Mouse (Mus musculus) midbrain, embryonic 11.5 days (tissue): ENCODE measurements at regions not wholly inside any gene's neighbourhood (a gene's known extent, or its start where the extent isn't known, plus 50 kb on each side); places are given as distances from the start of the nearest gene placed in this dataset.

Source experiments
- ATAC-seq: fragments of 200-750 bp; cut with Nextera tagmentation; 2 replicates; pipeline ENCODE4 v1.8.0; 2017; ENCODE audit warnings: moderate TSS enrichment, moderate library complexity; ENCODE audit not compliant: low FRiP score
- DNase-seq: peaks from one replicate; pipeline ENCODE4 v3.0.0; 2015; ENCODE audit warnings: low spot score; ENCODE audit errors: missing footprints
- H3K27ac ChIP-seq: fragments of 300-500 bp; sonication (generic); 2 replicates; pipeline ENCODE4 v1.5.1; 2014; ENCODE audit warnings: low read depth, low read length
- H3K27me3 ChIP-seq: fragments of 300-500 bp; sonication (generic); 2 replicates; pipeline ENCODE4 v1.6.1; 2014; ENCODE audit warnings: mild to moderate bottlenecking, low read length, moderate library complexity, mixed read lengths; ENCODE audit not compliant: control insufficient read depth, insufficient read depth
- H3K36me3 ChIP-seq: fragments of 300-500 bp; sonication (generic); 2 replicates; pipeline ENCODE4 v1.6.1; 2014; ENCODE audit warnings: mild to moderate bottlenecking, low read length, moderate library complexity, mixed read lengths; ENCODE audit not compliant: control insufficient read depth, insufficient read depth
- H3K4me1 ChIP-seq: fragments of 300-500 bp; sonication (generic); 2 replicates; pipeline ENCODE4 v1.6.1; 2014; ENCODE audit warnings: low read length; ENCODE audit not compliant: control insufficient read depth, insufficient read depth
- H3K4me2 ChIP-seq: fragments of 300-500 bp; sonication (generic); 2 replicates; pipeline ENCODE4 v1.6.1; 2014; ENCODE audit warnings: mild to moderate bottlenecking, moderate library complexity
- H3K4me3 ChIP-seq: fragments of 300-500 bp; sonication (generic); 2 replicates; pipeline ENCODE4 v1.5.1; 2014; ENCODE audit warnings: low read depth, low read length
- H3K9ac ChIP-seq: fragments of 300-500 bp; sonication (generic); 2 replicates; pipeline ENCODE4 v1.6.1; 2014; ENCODE audit warnings: low read length
- H3K9me3 ChIP-seq: fragments of 300-500 bp; sonication (generic); 2 replicates; pipeline ENCODE4 v1.6.1; 2016; ENCODE audit warnings: low read length; ENCODE audit not compliant: control insufficient read depth
- WGBS: fragments of 180-500 bp; shearing (Covaris S2); extraction: QIAGEN DNeasy Blood & Tissue Kit; methylation state at CpG from one replicate; pipeline ENCODE4 v1.1.7; 2014; 5-methylcytosine and 5-hydroxymethylcytosine counted together

DNA sequence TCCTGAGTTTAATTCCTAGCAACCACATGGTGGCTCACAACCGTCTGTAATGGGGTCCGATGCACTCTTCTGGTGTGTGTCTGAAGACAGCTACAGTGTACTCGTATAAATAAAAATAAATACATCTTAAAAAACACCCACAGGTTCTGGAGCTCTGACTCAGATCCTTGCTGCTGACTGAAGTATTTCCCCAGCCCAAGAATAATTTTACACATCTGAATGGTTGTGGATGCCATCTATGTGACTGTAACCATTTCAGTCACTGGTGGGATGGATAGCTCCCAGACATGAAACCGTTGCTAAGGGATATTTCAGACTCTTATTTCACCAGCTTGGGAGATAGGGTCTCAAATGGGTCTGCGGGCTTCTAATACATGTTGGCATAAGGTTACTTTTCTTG, 131.6 kb downstream of the Slc4a3 start:
- Histone ChIP-seq H3K36me3 (no peaks in the 10 kb centered on the region), H3K4me2 (no peak overlapping the region), H3K4me1 (peaks cover 12% of the 10 kb centered on the region), H3K9ac (no peak overlapping the region), H3K27me3 (no peaks in the 10 kb centered on the region), H3K9me3 (peaks cover 3% of the 10 kb centered on the region), H3K4me3 (no peak overlapping the region), H3K27ac (no peak overlapping the region)
- 75% methylated on average over 5 of the region's 5 CpGs for WGBS
- DNase-seq, result peak; percentile 70
- no peak for ATAC-seq

DNA sequence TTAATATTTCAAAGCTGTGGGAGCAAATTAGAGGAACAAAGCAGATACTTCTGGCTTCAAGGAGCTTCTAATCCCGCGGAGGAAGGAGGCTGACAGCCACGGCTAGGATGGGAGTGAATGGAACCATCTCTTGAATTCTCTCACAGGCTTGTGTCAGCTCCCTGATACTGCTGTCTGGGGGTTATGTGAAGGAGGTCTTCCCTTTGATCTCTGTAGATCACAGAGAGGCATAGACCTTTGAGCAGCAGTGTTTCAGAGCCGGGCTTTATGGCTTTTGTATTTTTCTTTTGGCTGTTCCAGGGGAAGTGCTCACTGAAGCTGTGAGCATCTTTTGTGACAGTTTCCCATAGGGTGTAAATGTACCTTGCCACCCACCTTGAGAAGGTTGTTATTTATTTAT, 132.2 kb downstream of the Slc4a3 start:
- Histone ChIP-seq H3K4me1 (peaks cover 12% of the 10 kb centered on the region), H3K27me3 (no peaks in the 10 kb centered on the region), H3K9me3 (peaks cover 3% of the 10 kb centered on the region), H3K9ac (no peak overlapping the region), H3K27ac (no peak overlapping the region), H3K4me3 (no peak overlapping the region), H3K4me2 (no peak overlapping the region), H3K36me3 (no peaks in the 10 kb centered on the region)
- 10% methylated on average over 4 of the region's 4 CpGs for WGBS
- ATAC-seq (no peak), DNase-seq (no peak)

DNA sequence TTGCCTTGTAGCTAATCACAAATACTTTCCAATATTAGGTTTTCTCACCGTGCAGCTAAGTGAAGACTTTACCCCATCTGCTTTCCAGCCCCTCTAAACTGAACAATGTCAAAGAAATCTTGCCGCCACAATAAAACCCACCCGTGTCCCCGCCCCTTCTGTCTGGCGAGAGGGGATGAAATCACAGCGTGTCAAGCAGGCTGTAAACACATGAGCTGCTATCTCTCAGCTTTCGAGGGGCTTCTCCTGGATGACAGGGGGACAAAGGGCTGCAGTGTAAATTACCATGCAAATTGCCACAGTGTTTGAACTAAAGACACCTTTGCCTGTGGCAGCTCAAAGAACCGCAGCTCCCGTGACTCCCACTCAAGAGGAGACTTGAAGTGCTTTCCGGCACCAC, 134.3 kb downstream of the Slc4a3 start:
- H3K36me3 ChIP-seq, result no peaks in the 10 kb centered on the region
- 26% methylated on average over 10 of the region's 10 CpGs for WGBS
- H3K9me3 ChIP-seq, result peaks cover 3% of the 10 kb centered on the region
- ATAC-seq, result no peak; the same call in 1 of the 2 replicates
- H3K9ac ChIP-seq, result no peak overlapping the region
- DNase-seq, result peak; percentile 87
- H3K4me1 ChIP-seq, result peaks cover 12% of the 10 kb centered on the region
- H3K4me3 ChIP-seq, result no peak overlapping the region
- no peak overlapping the region; the same call in 1 of the 2 replicates for H3K4me2 ChIP-seq
- H3K27ac ChIP-seq, result no peak overlapping the region
- no peaks in the 10 kb centered on the region for H3K27me3 ChIP-seq

DNA sequence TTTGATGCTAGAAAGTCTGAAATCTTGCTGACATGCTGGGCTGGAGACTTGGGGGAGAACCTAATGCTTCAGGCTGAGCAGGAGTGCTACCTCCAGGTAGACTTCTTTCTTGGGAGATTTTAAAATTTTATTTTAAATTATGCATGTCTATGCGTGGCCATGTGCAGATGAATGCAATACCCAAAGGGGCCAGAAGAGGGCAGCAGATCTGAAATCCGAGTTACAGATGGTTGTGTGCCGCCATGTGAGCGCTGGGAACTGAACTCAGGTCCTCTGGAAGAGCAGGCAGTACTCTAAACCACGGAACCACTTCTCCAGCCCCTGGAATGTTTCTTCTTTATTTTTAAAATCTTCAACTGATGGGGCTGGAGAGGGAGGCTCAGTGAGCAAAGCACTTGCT, 135.8 kb downstream of the Slc4a3 start:
- ATAC-seq, result no peak
- Histone ChIP-seq H3K4me2 (no peak overlapping the region), H3K4me3 (no peak overlapping the region), H3K36me3 (no peaks in the 10 kb centered on the region), H3K27ac (no peak overlapping the region), H3K27me3 (no peaks in the 10 kb centered on the region), H3K9me3 (peaks cover 3% of the 10 kb centered on the region), H3K9ac (no peak overlapping the region), H3K4me1 (peaks cover 12% of the 10 kb centered on the region)
- no peak for DNase-seq
- 94% methylated on average over 5 of the region's 5 CpGs for WGBS

DNA sequence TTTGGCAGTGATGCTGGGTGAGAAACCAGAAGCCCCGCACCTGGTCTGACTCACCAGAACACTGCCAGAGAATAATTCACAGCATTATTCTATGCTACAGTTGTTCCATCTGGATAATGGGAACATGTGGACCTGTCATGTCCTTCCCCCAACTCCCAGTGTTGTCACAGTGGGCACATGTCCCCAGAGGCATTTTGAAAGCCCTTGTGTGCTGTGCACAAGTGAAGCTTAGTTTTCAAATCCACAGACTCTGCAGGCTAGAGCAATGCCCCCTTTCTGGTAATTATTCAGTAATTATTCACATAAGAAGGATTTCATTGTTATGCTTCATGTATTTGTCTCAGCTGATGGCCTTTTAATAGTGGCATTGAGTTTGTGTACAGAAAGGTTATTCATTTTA, 146.7 kb downstream of the Slc4a3 start:
- ATAC-seq, result no peak
- Histone ChIP-seq H3K9ac (no peak overlapping the region), H3K4me3 (no peak overlapping the region), H3K36me3 (no peaks in the 10 kb centered on the region), H3K9me3 (no peaks in the 10 kb centered on the region), H3K4me1 (no peaks in the 10 kb centered on the region), H3K4me2 (no peak overlapping the region), H3K27ac (no peak overlapping the region), H3K27me3 (no peaks in the 10 kb centered on the region)
- DNase-seq, result peak; percentile 82
- WGBS, result 89% methylated on average over 1 of the region's 1 CpGs

DNA sequence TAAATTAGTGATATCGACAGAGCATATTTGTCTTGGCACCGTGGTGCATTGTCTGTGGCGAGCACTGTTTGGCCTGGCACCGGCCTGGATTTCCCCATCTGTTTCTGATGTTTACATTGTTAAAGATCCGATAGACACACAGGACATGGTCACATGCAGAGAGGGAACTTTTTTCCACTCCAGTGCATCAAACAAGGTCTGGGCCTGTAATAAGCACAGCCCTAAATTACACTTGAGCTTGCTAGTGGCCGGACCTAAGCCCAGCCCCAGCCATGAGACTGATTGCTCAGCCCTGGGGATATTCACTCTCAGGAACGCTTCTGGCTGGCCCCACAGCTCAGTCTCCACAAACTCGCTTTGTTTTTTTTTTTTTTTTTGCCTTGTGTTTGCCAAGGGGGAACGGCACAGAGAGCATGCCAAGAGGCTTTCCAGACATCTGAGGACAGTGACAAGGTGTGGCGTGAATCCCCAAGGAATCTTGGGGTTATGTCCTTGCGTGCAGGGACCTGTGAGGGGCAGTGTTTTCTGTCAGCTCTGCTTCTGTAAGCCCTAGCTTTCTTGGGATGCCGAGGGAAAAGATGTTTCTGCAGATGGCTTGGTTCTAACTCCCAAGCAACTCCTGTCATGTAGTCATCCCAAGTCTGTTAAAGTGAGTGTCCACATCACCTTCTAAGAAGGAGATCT, 147.3 kb downstream of the Slc4a3 start:
- no peaks in the 10 kb centered on the region for H3K27me3 ChIP-seq
- H3K27ac ChIP-seq, result no peak overlapping the region
- ATAC-seq, result no peak
- H3K9ac ChIP-seq, result no peak overlapping the region
- H3K4me3 ChIP-seq, result no peak overlapping the region
- H3K4me1 ChIP-seq, result no peaks in the 10 kb centered on the region
- DNase-seq, result peak; percentile 82
- no peaks in the 10 kb centered on the region for H3K9me3 ChIP-seq
- 61% methylated on average over 12 of the region's 12 CpGs for WGBS
- no peak overlapping the region for H3K4me2 ChIP-seq
- H3K36me3 ChIP-seq, result no peaks in the 10 kb centered on the region

DNA sequence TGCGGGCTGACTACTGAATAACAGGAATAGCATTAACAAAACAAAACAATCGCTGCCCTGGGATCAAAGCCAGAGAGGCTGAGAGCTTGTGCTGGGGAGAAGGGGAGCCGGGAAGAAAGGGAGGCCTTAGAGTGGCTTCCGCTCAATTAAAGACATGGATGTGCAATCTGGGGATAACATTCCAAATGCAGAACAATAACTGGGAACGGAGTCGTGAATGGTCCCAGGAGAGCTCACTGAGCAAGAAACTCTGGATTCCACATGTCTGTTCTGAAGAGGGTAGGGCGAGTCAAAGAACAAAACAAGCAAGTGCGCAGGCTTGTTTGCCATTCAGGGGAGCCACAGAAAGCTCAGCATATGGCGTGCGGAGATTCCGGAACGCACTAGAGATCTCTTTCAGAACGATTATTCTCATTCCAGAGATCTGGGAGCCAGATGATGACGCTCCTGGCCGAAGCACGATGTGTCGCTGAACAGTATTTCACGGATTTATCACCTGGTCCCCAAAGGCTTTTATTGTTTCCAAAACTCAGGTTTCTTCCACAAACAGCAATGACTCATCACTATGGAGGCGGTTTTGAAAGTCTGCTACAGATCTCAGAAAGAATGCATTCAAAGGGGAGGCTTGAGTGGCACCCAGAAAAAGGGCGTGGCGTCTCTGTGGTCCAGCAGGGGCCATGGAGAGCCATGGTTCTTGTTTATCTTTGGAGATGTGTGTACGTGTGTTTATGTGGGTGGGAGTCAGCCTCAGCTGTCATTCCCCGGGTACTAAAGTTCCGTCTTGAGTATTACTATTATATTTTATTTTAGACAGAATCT, 159.0 kb downstream of the Slc4a3 start:
- no peaks in the 10 kb centered on the region for H3K36me3 ChIP-seq
- ATAC-seq, result no peak
- 38% methylated on average over 24 of the region's 24 CpGs for WGBS
- no peak overlapping the region for H3K9ac ChIP-seq
- H3K27ac ChIP-seq, result peak overlapping the region; percentile 20
- H3K27me3 ChIP-seq, result no peaks in the 10 kb centered on the region
- peak overlapping the region; percentile 23; the same call in 1 of the 2 replicates for H3K4me2 ChIP-seq
- no peaks in the 10 kb centered on the region for H3K9me3 ChIP-seq
- no peak overlapping the region; the same call in 1 of the 2 replicates for H3K4me3 ChIP-seq
- H3K4me1 ChIP-seq, result peaks cover 8% of the 10 kb centered on the region
- peak; percentile 91 for DNase-seq

DNA sequence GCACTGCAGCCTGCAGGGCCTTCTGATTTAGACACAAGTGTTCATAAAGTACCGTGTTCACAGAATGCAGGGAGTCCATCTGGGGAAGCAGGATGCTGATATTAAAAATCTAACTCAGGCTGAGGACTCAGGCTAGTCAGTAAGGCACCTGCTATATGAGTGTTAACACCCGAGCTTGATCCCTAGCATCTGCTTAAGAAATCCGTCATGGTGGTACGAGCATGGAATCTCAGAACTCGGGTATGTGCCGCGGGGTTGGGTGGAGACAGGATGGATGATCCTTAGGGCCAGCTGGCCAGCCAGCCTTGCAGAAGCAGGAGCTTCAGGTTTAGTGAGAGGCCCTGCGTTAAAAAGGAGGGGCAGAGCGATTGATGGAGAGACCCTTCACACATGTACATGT, 160.1 kb downstream of the Slc4a3 start:
- Histone ChIP-seq H3K4me2 (no peak overlapping the region), H3K4me1 (peaks cover 8% of the 10 kb centered on the region), H3K27ac (no peak overlapping the region), H3K4me3 (no peak overlapping the region), H3K27me3 (no peaks in the 10 kb centered on the region), H3K9ac (no peak overlapping the region), H3K9me3 (no peaks in the 10 kb centered on the region), H3K36me3 (no peaks in the 10 kb centered on the region)
- ATAC-seq (no peak), DNase-seq (peak; percentile 87)
- WGBS, result 68% methylated on average over 9 of the region's 9 CpGs

DNA sequence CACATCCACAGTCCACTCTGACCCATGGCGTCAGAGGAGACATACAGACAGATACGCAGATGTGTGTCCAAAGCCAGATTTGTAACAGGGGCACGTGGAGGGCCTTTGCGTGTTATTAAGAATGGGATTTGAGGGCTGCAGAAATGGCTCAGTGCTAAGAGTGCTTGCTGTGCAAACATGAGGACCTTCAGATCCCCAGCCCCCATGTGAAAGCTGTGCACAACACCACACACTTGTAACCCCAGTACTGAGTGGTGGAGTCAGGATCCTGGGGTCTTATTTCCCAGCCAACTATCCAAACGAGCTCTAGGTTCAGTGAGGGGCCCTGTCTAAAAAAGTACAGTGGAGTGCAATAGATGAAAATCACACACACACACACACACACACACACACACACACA, 177.4 kb downstream of the Slc4a3 start:
- 92% methylated on average over 5 of the region's 5 CpGs for WGBS
- H3K36me3 ChIP-seq, result no peaks in the 10 kb centered on the region

More for the DNA sequence above, 177.4 kb downstream of the Slc4a3 start:
- Histone ChIP-seq H3K9me3 (no peaks in the 10 kb centered on the region; the same call in 1 of the 2 replicates), H3K4me1 (no peaks in the 10 kb centered on the region), H3K27me3 (no peaks in the 10 kb centered on the region), H3K9ac (no peak overlapping the region), H3K4me3 (no peak overlapping the region), H3K27ac (no peak overlapping the region), H3K4me2 (no peak overlapping the region)
- no peak for ATAC-seq
- DNase-seq, result peak; percentile 57
